Mouse (Mus musculus) ovary, postnatal 14 days (tissue): ENCODE results near the gene Ttll5.
A peak's percentile ranks its signal among the peaks of the same experiment; 100 is the strongest.

Source experiments
- DNase-seq: peaks from one replicate; pipeline ENCODE4 v3.0.0; 2022; ENCODE audit warnings: low spot score

The Ttll5 gene

GRCm38 (mm10) chr12:86055306-86055705, 230.8 kb downstream of the Ttll5 start:
- no peak for DNase-seq

- no peak for DNase-seq
Observed at GRCm38 (mm10) chr12:86056976-86057375, 232.5 kb downstream of the Ttll5 start.

GRCm38 (mm10) chr12:86057516-86057915, 233.1 kb downstream of the Ttll5 start:
- no peak for DNase-seq

- DNase-seq, result no peak
Observed at GRCm38 (mm10) chr12:86059341-86059740, 234.9 kb downstream of the Ttll5 start.

GRCm38 (mm10) chr12:86064796-86065195, 240.3 kb downstream of the Ttll5 start:
- no peak for DNase-seq

- DNase-seq, result no peak
Observed at GRCm38 (mm10) chr12:86071432-86071831, 247.0 kb downstream of the Ttll5 start.

- no peak for DNase-seq
Observed at GRCm38 (mm10) chr12:86074681-86075080, 250.2 kb downstream of the Ttll5 start.

- DNase-seq, result no peak
Observed at GRCm38 (mm10) chr12:86075358-86075757, 250.9 kb downstream of the Ttll5 start.

- DNase-seq, result no peak
Observed at GRCm38 (mm10) chr12:86076321-86076901, 252.0 kb downstream of the Ttll5 start.

- DNase-seq, result no peak
Observed at GRCm38 (mm10) chr12:86077322-86077721, 252.9 kb downstream of the Ttll5 start.

- no peak for DNase-seq
Observed at GRCm38 (mm10) chr12:86077736-86078135, 253.3 kb downstream of the Ttll5 start.

GRCm38 (mm10) chr12:86078176-86078552, 253.7 kb downstream of the Ttll5 start:
- no peak for DNase-seq

GRCm38 (mm10) chr12:86078553-86079201, 254.2 kb downstream of the Ttll5 start, which contains the start of gene Tgfb3:
Tgfb3 (minus strand) TSS chr12:86079041.
- no peak for DNase-seq

GRCm38 (mm10) chr12:86079202-86079667, 254.8 kb downstream of the Ttll5 start:
- peak; percentile 90 for DNase-seq

- DNase-seq, result peak; percentile 79
Observed at GRCm38 (mm10) chr12:86082481-86083012, 258.1 kb downstream of the Ttll5 start, which contains the start of gene Ift43. Ift43 (plus strand) TSS chr12:86082541.

GRCm38 (mm10) chr12:86085873-86086272, 261.4 kb downstream of the Ttll5 start:
- DNase-seq, result no peak

- no peak for DNase-seq
Observed at GRCm38 (mm10) chr12:86086550-86086949, 262.1 kb downstream of the Ttll5 start.

GRCm38 (mm10) chr12:86088042-86088441, 263.6 kb downstream of the Ttll5 start:
- no peak for DNase-seq

GRCm38 (mm10) chr12:86090764-86091163, 266.3 kb downstream of the Ttll5 start:
- DNase-seq, result no peak

GRCm38 (mm10) chr12:86091601-86092132, 267.2 kb downstream of the Ttll5 start:
- no peak for DNase-seq

GRCm38 (mm10) chr12:86094075-86094474, 269.6 kb downstream of the Ttll5 start:
- DNase-seq, result no peak

- no peak for DNase-seq
Observed at GRCm38 (mm10) chr12:86095806-86096205, 271.3 kb downstream of the Ttll5 start.

GRCm38 (mm10) chr12:86097781-86098180, 273.3 kb downstream of the Ttll5 start:
- DNase-seq, result no peak
